Mouse (Mus musculus): ENCODE measurements around the gene Dop1b. TPM values are rescaled to one million over a fixed set of nuclear protein-coding genes. Genes with fewer than 3 reads are reported as not detected.
A peak's percentile ranks its signal among the peaks of the same experiment; 100 is the strongest.
"Not testable (repeated sequence)": the region's sequence is repeated elsewhere in the genome, so short reads cannot be mapped to it uniquely, and the experiment has no call there.

Dop1b gene
- total RNA-seq, 2 experiments from 2014 or later, result 17.6 to 21.8 TPM

DNA sequence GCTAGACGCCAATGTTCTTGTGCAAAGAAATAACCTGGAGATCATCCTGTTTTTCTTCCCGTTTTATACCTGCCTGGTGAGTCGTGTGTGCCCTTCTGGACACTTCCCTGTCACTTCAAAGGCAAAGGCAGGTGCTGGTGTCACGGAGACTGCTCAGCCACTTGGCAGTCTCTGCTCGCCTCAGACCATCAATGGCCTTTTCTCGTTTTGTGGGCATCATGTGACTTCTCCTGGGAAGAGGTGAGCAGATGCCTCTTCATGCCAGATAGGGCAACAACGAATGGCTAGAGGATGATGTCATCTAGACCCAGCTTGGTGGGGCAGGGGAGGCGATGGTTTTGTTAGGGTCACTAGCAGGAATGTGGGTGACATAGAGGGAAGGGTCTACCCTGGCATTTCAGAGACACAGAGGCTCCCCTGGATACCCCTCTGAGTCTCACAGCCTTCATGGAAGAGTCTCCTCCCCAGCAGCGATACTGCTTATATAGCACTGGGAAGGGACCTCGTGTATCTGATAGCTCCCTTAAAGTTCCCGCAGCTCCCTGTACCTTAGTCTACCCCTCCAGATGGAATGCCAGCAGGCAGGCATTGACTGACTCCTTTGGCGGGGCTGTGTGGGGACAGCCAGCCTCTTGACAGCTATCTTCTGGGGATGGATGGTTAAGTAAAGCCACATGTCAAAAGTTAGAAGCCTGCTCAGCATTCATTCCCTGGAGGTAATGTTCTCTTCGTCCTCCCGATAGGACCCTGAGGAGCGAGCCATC, 37.6 kb downstream of the Dop1b start:
- no peak for DNase-seq (ENCODE audit: low spot score in 2 of 2)

DNA sequence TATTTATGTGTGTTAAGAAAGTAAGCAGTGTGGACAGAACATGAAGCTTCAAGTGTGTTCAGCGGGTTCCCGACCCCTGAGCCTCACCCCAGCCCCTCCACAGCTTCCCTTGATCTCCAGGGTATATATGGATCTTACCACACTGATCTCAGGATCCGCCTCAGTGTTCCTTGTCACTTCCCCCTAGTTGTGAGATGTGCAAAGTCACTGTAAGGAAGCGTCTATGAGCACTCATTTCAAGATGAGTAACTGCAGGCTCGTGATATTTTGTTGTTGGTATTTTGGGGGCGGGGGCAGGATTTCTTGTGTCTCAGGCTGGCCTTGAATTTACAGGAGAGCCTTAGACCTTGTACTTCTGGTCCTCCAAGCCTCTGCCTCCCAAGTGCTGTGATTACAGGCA, 38.8 kb downstream of the Dop1b start:
- no peak for DNase-seq (ENCODE audit: low spot score in 2 of 2)

DNA sequence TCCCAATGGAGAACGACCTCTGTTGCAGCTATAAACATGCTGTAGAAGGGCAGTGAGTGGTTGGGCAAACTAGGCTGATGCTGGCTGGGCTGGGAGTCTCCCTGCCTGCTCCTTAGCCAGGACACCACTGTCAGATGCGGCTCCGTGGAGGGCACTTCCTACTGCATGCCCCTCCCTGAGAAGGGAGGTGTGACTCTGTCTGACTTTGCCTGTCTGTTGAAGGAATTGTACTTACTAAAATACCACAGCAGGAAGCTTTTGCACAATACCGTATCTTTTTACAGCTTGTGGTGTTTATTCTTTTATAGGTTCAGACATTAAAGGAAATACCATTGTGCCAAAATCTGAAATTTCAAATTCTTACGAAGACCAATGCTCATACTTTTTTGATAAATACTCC, 40.1 kb downstream of the Dop1b start:
- no peak for DNase-seq (ENCODE audit: low spot score in 2 of 2)

- DNase-seq (ENCODE audit: low spot score in 2 of 2), result no peak
These were observed 44.9 kb downstream of the Dop1b start for GRCm38 (mm10) chr16:93756622-93757021.

DNA sequence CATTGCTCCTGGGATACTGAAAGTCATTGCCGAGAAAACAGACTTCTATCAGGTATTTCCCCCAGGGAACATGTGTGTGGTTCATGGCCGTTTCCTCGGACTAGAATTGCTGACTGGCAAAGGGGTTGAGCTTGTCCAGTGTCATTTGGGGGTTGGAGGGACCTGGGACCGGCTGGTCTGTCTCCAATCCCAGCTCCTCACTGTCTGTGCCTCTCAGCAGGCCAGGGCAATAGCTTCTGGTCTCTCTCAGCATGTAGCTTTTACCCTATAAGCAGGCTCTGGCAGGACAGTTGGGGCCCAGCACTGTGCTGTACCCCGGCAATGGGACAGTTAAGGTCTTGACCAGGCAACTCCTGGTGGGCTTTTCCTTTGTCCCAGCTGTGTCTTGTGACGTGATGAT, 51.7 kb downstream of the Dop1b start:
- DNase-seq (ENCODE audit: low spot score in 2 of 2), result no peak

DNA sequence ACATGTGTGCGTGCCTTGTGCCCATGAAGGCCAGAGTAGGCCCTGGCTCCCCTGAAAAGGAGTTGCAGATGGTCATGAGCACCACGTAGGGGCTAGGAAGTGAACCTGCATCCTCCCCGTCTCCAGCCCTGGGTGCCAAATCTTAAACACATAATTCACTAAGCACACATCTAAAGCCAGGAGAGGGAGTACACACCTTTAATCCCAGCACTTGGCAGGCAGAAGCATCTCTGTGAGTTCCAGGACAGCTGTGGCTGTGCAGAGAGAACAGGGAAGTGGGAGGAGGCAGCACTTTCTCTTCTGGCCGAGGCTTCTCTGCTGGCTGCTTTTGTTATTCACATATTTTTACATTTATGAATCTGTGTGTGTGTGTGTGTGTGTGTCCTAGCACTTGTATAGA, 52.9 kb downstream of the Dop1b start:
- no peak for DNase-seq (ENCODE audit: low spot score in 2 of 2)

GRCm38 (mm10) chr16:93766956-93767355, 55.3 kb downstream of the Dop1b start:
- DNase-seq (ENCODE audit: low spot score in 2 of 2), result no peak

GRCm38 (mm10) chr16:93767548-93767947, 55.8 kb downstream of the Dop1b start:
- DNase-seq (ENCODE audit: low spot score in 2 of 2), result no peak

DNA sequence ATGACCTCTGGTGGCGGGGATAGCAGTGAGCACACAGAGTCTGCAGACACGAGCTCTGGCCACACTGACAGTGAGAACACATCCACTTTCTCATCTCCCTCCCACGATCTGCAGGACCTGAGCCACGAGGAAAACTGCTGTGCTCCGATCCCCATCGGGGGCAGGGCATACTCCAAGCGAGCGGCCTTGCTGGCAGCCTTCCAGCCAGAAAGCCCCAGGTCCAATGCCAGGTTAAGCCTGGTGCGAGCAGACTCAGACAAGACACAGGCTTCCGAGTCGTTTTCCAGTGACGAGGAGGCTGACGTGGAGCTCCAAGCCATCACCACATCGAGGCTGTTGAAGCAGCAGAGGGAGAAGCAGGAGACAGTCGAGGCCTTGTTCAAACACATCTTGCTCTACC, 57.9 kb downstream of the Dop1b start:
- DNase-seq (ENCODE audit: low spot score in 2 of 2), result no peak

GRCm38 (mm10) chr16:93770271-93770926, 58.7 kb downstream of the Dop1b start:
- no peak for DNase-seq (ENCODE audit: low spot score in 2 of 2)

DNA sequence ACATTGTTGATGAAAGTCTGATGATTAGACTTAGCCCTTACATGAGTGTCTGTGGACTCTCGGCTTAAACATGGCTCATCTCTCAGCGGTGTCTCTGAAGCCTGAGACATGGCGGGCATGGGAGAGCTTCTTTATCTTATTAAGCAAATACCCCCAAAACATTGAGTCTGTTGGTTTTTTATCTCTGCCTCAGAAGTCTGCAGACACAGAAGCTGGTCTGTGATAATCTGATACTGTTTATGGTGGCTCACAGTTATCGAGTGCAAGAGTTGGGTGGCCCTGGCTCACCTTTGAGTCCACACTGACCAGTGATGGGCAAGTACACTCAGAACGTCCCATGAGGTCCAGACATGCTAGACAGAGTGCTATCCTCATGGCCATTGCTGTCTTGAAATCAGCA, 63.0 kb downstream of the Dop1b start:
- DNase-seq (ENCODE audit: low spot score in 2 of 2), result no peak

DNA sequence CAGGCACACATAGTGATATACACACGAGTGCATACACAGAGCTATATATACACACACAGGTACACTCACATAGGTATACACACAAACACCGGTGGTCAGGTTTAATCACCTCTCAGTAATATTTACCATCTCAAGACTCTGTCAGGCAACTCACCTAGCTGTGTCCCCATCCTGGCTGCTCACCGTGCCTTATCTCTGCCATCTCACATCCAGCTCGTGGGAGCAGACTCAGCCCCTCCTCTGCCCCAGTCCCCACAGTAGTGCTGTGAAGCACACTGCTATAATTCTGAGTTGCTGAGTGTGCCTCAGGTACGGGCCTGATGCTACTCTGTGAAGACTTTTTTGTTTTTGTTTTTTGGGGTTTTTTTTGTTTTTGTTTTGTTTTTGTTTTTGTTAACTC, 64.8 kb downstream of the Dop1b start:
- DNase-seq (ENCODE audit: low spot score in 2 of 2), result no peak

DNA sequence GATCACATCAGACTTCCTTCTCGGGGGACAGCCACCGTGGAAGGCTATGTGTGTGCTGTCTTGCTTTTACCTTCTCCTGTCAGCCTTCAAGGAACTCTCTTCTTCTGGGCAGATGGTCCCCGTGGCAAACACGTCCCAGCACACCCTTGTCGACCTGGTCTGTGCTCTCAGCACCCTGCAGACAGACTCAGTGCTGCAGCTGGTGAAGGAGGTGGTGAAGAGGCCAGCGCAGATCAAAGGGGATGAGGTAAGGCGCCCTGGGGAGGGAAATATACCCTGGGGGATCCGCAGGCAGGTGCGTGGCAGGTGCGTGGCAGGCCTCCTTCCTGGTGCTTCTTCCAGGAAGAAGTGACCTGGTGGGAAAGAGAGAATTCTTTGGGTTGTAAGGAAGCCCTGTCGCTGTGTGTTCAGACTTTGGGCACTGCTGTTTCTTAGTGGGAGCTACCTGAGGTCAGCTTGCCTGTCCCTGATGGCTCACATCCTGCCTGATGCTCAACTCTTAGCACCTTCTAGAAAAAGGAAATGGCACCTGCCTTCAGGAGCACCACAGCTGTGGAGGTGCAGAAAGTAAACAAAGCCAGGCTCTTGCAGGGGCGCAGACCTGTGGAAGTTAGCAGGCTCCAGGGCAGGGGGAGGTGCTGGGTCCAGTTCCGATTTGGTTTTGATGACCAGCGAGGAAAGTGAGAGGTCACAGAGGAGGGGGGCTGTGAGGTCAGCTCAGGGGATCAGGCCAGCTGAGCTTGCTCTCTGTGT, 65.7 kb downstream of the Dop1b start:
- DNase-seq (ENCODE audit: low spot score in 2 of 2), result no peak

- not testable (repeated sequence) for DNase-seq (ENCODE audit: low spot score in 2 of 2)
These were observed 66.7 kb downstream of the Dop1b start for GRCm38 (mm10) chr16:93778393-93778792.

- DNase-seq (ENCODE audit: low spot score in 2 of 2), result no peak
These were observed 67.8 kb downstream of the Dop1b start for GRCm38 (mm10) chr16:93779554-93779953.

- no peak for DNase-seq (ENCODE audit: low spot score in 2 of 2)
These were observed 69.2 kb downstream of the Dop1b start for GRCm38 (mm10) chr16:93780660-93781479.

GRCm38 (mm10) chr16:93784175-93784574, 72.5 kb downstream of the Dop1b start:
- DNase-seq (ENCODE audit: low spot score in 2 of 2), result no peak

- DNase-seq (ENCODE audit: low spot score in 2 of 2), result peak; percentile 59 to 64
These were observed 74.1 kb downstream of the Dop1b start for GRCm38 (mm10) chr16:93785805-93786204.

GRCm38 (mm10) chr16:93788388-93788787, 76.7 kb downstream of the Dop1b start:
- DNase-seq (ENCODE audit: low spot score in 2 of 2), result no peak

GRCm38 (mm10) chr16:93788881-93789280, 77.2 kb downstream of the Dop1b start:
- DNase-seq (ENCODE audit: low spot score in 2 of 2), result no peak

Measured in adrenal gland, adult 18-20 months (tissue).